Mouse (Mus musculus) CD8-positive naive resting alpha-beta T cell, adult 2 months (primary cell): ENCODE measurements around the gene Snrnp48.

Experiments used
- DNase-seq, 2 experiments: peaks; one replicate each; pipeline ENCODE4 v3.0.0; 2022; ENCODE audit warnings: low read depth in 2 of 2, low spot score in 2 of 2

Snrnp48 gene

GRCm38 (mm10) chr13:38204702-38205482 lies at the start of gene Snrnp48:
Gene Snrnp48, plus strand, starts transcription at chr13:38204938.
- peak; percentile 78 to 83 for DNase-seq

GRCm38 (mm10) chr13:38155523-38155922 lies 49.2 kb upstream of the Snrnp48 start:
- no peak for DNase-seq

- DNase-seq, result no peak
Observed at GRCm38 (mm10) chr13:38157635-38158034, 47.1 kb upstream of the Snrnp48 start.

- DNase-seq, result no peak
Observed at GRCm38 (mm10) chr13:38162002-38162401, 42.7 kb upstream of the Snrnp48 start.

GRCm38 (mm10) chr13:38162668-38163067 lies 42.1 kb upstream of the Snrnp48 start:
- DNase-seq, result no peak

- no peak for DNase-seq
Observed at GRCm38 (mm10) chr13:38164932-38165331, 39.8 kb upstream of the Snrnp48 start.

GRCm38 (mm10) chr13:38167056-38167455 lies 37.7 kb upstream of the Snrnp48 start:
- no peak for DNase-seq

GRCm38 (mm10) chr13:38170707-38171144 lies 34.0 kb upstream of the Snrnp48 start:
- no peak for DNase-seq

- DNase-seq, result no peak
Observed at GRCm38 (mm10) chr13:38193406-38193805, 11.3 kb upstream of the Snrnp48 start.

- DNase-seq, result no peak
Observed at GRCm38 (mm10) chr13:38201413-38201812, 3.3 kb upstream of the Snrnp48 start.

GRCm38 (mm10) chr13:38204171-38204570 lies 567 bp upstream of the Snrnp48 start:
- DNase-seq, result no peak

- DNase-seq, result no peak
Observed at GRCm38 (mm10) chr13:38211122-38211521, 6.4 kb downstream of the Snrnp48 start.

- no peak for DNase-seq
Observed at GRCm38 (mm10) chr13:38218686-38219085, 13.9 kb downstream of the Snrnp48 start.

GRCm38 (mm10) chr13:38220331-38220730 lies 15.6 kb downstream of the Snrnp48 start:
- DNase-seq, result no peak

- no peak for DNase-seq
Observed at GRCm38 (mm10) chr13:38230177-38230821, 25.6 kb downstream of the Snrnp48 start.

GRCm38 (mm10) chr13:38232411-38232810 lies 27.7 kb downstream of the Snrnp48 start:
- DNase-seq, result no peak

GRCm38 (mm10) chr13:38232856-38233625 lies 28.3 kb downstream of the Snrnp48 start:
- no peak for DNase-seq

GRCm38 (mm10) chr13:38234651-38235050 lies 29.9 kb downstream of the Snrnp48 start:
- DNase-seq, result no peak

GRCm38 (mm10) chr13:38235370-38235769 lies 30.6 kb downstream of the Snrnp48 start:
- DNase-seq, result peak in 1 of 2 experiments; percentile 5

GRCm38 (mm10) chr13:38248151-38248550 lies 43.4 kb downstream of the Snrnp48 start:
- DNase-seq, result no peak

GRCm38 (mm10) chr13:38251226-38251625 lies 46.5 kb downstream of the Snrnp48 start:
- DNase-seq, result no peak

GRCm38 (mm10) chr13:38253696-38254095 lies 49.0 kb downstream of the Snrnp48 start:
- DNase-seq, result no peak
